Mouse (Mus musculus) urinary bladder, adult 18-20 months (tissue): ENCODE data around the gene Rsf1.

Source experiments
- DNase-seq, 2 experiments: peaks; one replicate each; pipeline ENCODE4 v3.0.0; 2022; ENCODE audit warnings: low spot score in 2 of 2, mixed read lengths in 2 of 2

Gene Rsf1

GRCm38 (mm10) chr7:97725401-97725800 is 145.7 kb downstream of the Rsf1 start:
- DNase-seq: no peak

DNA sequence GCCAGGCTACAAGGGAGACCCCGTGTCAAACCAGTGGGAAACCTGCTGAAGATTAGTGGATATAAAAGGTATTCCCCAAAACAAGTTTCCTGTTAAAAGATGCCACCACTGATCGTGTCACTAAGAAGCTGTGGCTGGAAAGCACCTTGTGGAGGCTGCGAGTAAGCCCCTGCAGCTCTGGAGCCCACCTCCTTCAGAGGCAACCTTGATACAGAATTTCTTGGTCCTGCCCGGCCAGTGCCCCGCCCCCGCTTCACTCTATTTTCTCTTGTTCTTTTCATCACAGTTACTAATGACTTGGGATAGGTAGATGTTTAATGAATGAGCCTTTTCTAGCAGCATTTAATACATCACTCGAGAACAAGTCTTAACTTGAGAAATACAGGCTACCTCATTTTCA is 146.4 kb downstream of the Rsf1 start:
- no peak for DNase-seq

- DNase-seq: no peak
These were observed 147.1 kb downstream of the Rsf1 start for GRCm38 (mm10) chr7:97726778-97727177.

DNA sequence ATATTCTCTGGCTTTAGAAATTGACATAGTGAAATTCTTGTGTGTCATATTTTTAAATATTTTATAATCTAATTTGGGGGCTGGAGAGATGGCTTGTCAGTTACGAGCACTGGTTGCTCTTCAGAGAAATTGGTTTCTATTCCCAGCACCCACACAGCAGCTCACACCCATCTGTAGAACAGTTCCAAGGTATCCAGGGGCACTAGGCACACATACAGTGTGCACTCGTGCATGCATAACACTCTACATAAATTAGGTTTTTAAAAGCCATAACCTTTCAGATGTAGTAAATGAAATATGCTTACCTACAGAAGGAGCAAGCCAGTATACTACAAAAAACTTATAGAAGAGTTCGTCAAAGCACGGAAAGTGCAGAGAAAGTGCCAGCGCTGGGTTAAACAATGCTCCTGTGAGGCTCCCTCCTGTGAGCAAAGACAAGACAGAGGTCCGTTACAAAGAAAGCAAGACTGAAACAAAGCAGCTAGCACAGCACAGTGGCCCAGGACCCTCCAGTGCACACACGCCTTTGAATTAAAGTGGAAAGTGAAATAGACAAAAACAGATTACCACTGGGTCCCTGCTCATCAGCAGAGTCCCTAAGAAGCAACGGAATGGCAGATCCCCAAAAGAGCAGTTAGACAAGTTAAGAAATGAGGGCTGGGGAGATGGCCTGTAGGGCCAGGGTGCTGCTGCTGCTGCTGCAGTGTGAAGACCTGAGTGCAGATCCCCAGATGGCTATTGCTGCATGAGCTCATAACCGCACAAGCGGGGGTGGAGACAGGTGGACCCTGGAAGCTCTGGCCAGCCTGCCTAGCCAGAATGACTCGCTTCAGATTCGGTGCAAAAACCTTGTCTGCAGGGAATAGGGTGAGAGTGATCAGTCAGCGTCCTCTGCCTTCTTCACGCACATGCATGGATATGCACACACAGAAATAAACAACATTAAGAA is 149.3 kb downstream of the Rsf1 start:
- no peak for DNase-seq

DNA sequence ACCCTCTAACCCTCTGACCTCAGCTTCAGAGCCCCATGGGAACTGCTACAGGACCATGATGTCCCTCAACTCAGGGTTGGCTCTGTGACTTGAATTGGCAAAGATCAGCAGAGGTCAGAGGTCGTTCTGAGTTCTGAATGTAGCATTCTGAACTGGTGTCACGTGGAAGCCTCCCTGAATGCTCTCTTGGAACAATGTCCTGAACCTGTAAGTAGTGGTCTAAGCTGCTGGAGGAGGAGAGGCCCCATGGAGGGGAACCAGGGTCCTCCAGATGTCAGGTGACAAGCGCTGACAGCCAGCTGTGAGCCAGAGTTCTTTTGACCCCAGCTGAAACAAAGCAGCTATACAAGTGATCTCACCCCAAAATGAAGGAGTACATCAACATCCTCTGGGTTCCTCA is 150.7 kb downstream of the Rsf1 start:
- DNase-seq: no peak

DNA sequence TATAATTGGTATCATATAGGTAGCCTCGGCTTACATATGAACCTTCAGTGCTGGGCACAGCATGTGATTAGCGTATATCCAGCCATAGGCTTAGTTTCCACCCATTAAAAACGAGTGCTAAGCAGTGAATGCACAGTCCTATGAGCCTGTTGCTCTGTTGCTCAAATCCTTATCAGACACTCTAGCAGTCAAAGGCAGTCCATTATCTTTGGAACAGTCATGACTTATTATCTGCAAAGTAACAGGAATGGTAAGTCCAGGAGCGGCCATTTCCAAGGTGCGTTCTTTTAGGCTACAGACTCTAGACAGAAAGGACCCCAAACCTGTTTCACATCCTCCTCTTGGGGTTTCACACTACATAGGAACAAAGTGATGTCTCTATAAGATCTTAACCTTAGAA is 153.9 kb downstream of the Rsf1 start:
- DNase-seq: no peak

- no peak for DNase-seq
These were observed 155.3 kb downstream of the Rsf1 start for GRCm38 (mm10) chr7:97735021-97735420.

GRCm38 (mm10) chr7:97735886-97736420 is 156.3 kb downstream of the Rsf1 start:
- DNase-seq: no peak

DNA sequence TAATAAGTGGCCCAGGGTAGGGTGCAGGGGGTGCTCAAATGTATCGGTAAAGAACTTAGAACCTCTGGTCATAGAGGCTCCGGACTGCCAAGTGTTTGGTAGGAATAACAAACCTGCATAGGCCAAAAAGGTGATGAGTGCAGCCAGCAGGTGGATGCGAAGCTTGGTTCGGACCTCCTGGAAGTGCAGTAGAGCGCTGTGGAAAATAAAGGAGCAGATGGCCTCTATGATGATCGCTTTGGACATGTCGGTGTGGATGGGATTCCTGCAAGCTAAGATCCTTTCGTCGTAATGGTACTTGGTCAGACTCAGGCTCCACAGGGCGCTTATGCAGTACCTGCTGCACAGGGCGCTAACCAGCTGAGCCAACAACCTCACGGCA is 157.6 kb downstream of the Rsf1 start:
- no peak for DNase-seq

DNA sequence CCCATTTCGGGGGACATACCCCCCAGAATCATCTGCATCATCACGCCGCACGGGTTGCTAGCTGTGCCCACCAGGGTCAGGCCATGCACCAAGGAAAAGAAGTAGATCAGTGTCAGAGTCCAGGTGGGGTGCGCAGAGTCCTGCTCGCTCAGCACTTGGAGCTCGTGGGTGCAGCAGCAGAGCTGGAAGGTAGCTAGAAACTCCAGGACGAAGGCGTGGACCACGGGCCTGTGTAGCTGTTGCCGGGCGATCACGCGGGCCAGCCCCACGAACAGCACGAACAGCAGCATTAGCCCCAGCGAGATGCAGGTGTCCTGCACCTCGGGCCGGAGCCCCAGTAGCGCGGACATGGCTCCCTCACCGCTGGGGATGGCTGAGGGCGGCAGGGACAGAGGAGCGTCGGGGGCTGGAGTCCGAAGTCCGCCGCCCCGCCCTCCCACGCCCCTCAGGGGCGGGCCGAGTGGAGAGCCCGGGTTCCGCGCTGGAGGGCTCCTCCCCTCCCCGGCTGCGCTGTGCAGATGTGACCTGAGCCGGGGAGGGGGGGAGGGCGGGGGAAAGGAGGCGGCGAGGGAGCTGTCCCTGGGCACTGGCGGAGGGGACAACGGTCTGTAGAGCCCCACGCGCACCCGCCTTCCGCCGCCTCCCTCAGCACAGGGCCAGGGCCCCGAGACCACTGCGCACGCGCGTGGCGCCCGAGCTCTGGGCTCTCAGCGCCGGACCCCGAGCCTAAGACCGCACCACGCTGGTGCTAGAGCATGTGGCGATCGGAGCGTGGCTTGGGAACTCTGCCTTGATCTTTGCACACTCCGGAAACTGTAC is 158.2 kb downstream of the Rsf1 start, which contains the start of gene Aqp11:
Gene Aqp11 (minus strand): TSS at position 652 of the 819 bp plus-strand sequence.
- DNase-seq: peak; percentile 74 to 84

DNA sequence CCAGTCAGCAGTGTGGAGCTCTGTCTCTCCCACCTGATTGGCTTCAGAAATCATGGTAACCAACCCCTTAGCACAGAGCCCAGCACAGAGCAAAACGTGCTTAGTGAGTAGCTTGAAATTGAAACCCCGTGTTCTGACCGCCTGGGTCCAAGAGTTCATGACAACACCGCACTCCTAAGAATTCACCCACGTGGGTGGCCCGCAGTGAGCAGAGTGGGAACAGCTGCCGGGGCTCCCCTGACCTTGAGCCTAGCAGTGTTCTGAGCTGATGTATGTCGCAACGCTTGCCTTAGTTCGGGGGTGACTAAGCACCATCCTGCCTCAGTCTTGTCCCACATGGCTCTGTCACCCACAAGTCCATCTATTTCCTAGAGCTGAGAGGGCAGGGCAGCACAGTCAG is 161.3 kb downstream of the Rsf1 start:
- DNase-seq: no peak

GRCm38 (mm10) chr7:97741756-97742291 is 162.1 kb downstream of the Rsf1 start:
- DNase-seq: no peak
